Mouse (Mus musculus): ENCODE measurements around the gene Sh2b3. TPM values are rescaled to one million over a fixed set of nuclear protein-coding genes. Genes with fewer than 3 reads are reported as not detected.

Sh2b3 gene
- polyA plus RNA-seq, 1 experiment from 2014 or later, result 26.4 TPM

GRCm38 (mm10) chr5:121812526-121813243 is 24.8 kb downstream of the Sh2b3 start:
- H3K4me1 ChIP-seq (ENCODE audit: insufficient read depth), result no peaks in the 10 kb centered on the region
- H3K9ac ChIP-seq, result no peak overlapping the region
- no peak for ATAC-seq (ENCODE audit: insufficient read depth)
- no peak overlapping the region for H3K27ac ChIP-seq (ENCODE audit: low read depth)
- DNase-seq, result no peak
- WGBS, result 78% methylated on average over 7 of the region's 7 CpGs
- H3K9me3 ChIP-seq (ENCODE audit: low read depth, low read length), result no peaks in the 10 kb centered on the region
- H3K4me3 ChIP-seq (ENCODE audit: low read depth, low read length), result no peak overlapping the region
- peaks cover 80% of the 10 kb centered on the region for H3K36me3 ChIP-seq (ENCODE audit: insufficient read depth)
- no peak for TF ChIP-seq CTCF (IDR thresholded peaks at IDR 0.05; ENCODE audit: low read depth)
- no peak overlapping the region for H3K4me2 ChIP-seq
- H3K27me3 ChIP-seq (ENCODE audit: insufficient read depth, low read length), result no peaks in the 10 kb centered on the region

- H3K9me3 ChIP-seq (ENCODE audit: low read depth, low read length), result no peaks in the 10 kb centered on the region
- no peaks in the 10 kb centered on the region for H3K27me3 ChIP-seq (ENCODE audit: insufficient read depth, low read length)
- H3K36me3 ChIP-seq (ENCODE audit: insufficient read depth), result peaks cover 76% of the 10 kb centered on the region
- ATAC-seq (ENCODE audit: insufficient read depth) (no peak), DNase-seq (no peak)
- 83% methylated on average over 5 of the region's 5 CpGs for WGBS
- H3K4me3 ChIP-seq (ENCODE audit: low read depth, low read length), result no peak overlapping the region
- TF ChIP-seq CTCF (IDR thresholded peaks at IDR 0.05; ENCODE audit: low read depth), result no peak
- H3K27ac ChIP-seq (ENCODE audit: low read depth), result peak overlapping the region; percentile 24; the same call in 1 of the 2 replicates
- H3K9ac ChIP-seq, result no peak overlapping the region
- no peak overlapping the region for H3K4me2 ChIP-seq
- H3K4me1 ChIP-seq (ENCODE audit: insufficient read depth), result no peaks in the 10 kb centered on the region
Measured at GRCm38 (mm10) chr5:121811485-121811931, 25.9 kb downstream of the Sh2b3 start.

- Histone ChIP-seq H3K27me3 (ENCODE audit: insufficient read depth, low read length) (no peaks in the 10 kb centered on the region), H3K9ac (no peak overlapping the region), H3K4me2 (no peak overlapping the region), H3K36me3 (ENCODE audit: insufficient read depth) (peaks cover 75% of the 10 kb centered on the region), H3K4me3 (ENCODE audit: low read depth, low read length) (no peak overlapping the region), H3K27ac (ENCODE audit: low read depth) (no peak overlapping the region), H3K4me1 (ENCODE audit: insufficient read depth) (no peaks in the 10 kb centered on the region), H3K9me3 (ENCODE audit: low read depth, low read length) (no peaks in the 10 kb centered on the region)
- 86% methylated on average over 17 of the region's 17 CpGs for WGBS
- no peak for TF ChIP-seq CTCF (IDR thresholded peaks at IDR 0.05; ENCODE audit: low read depth)
- no peak for DNase-seq
- ATAC-seq (ENCODE audit: insufficient read depth), result no peak
Measured at GRCm38 (mm10) chr5:121810331-121811151, 26.9 kb downstream of the Sh2b3 start.

GRCm38 (mm10) chr5:121809667-121810224 is 27.7 kb downstream of the Sh2b3 start:
- Histone ChIP-seq H3K9ac (no peak overlapping the region), H3K4me3 (ENCODE audit: low read depth, low read length) (no peak overlapping the region), H3K4me1 (ENCODE audit: insufficient read depth) (no peaks in the 10 kb centered on the region), H3K9me3 (ENCODE audit: low read depth, low read length) (no peaks in the 10 kb centered on the region), H3K36me3 (ENCODE audit: insufficient read depth) (peaks cover 73% of the 10 kb centered on the region), H3K27ac (ENCODE audit: low read depth) (no peak overlapping the region), H3K4me2 (no peak overlapping the region), H3K27me3 (ENCODE audit: insufficient read depth, low read length) (no peaks in the 10 kb centered on the region)
- no peak for ATAC-seq (ENCODE audit: insufficient read depth)
- TF ChIP-seq CTCF (IDR thresholded peaks at IDR 0.05; ENCODE audit: low read depth), result no peak
- WGBS, result 46% methylated on average over 5 of the region's 5 CpGs
- peak; percentile 74 for DNase-seq

GRCm38 (mm10) chr5:121808202-121808601 is 29.2 kb downstream of the Sh2b3 start:
- no peak for TF ChIP-seq CTCF (IDR thresholded peaks at IDR 0.05; ENCODE audit: low read depth)
- Histone ChIP-seq H3K27ac (ENCODE audit: low read depth) (no peak overlapping the region), H3K4me2 (no peak overlapping the region), H3K4me1 (ENCODE audit: insufficient read depth) (no peaks in the 10 kb centered on the region), H3K9me3 (ENCODE audit: low read depth, low read length) (no peaks in the 10 kb centered on the region), H3K4me3 (ENCODE audit: low read depth, low read length) (no peak overlapping the region), H3K9ac (no peak overlapping the region), H3K27me3 (ENCODE audit: insufficient read depth, low read length) (no peaks in the 10 kb centered on the region), H3K36me3 (ENCODE audit: insufficient read depth) (peaks cover 75% of the 10 kb centered on the region)
- ATAC-seq (ENCODE audit: insufficient read depth), result no peak
- WGBS, result 86% methylated on average over 2 of the region's 2 CpGs
- no peak for DNase-seq

GRCm38 (mm10) chr5:121807186-121807585 is 30.3 kb downstream of the Sh2b3 start:
- no peak for TF ChIP-seq CTCF (IDR thresholded peaks at IDR 0.05; ENCODE audit: low read depth)

GRCm38 (mm10) chr5:121798447-121798846 is 39.0 kb downstream of the Sh2b3 start:
- Histone ChIP-seq H3K9me3 (ENCODE audit: low read depth, low read length) (no peaks in the 10 kb centered on the region), H3K4me3 (ENCODE audit: low read depth, low read length) (no peak overlapping the region), H3K9ac (no peak overlapping the region), H3K4me1 (ENCODE audit: insufficient read depth) (no peaks in the 10 kb centered on the region), H3K27me3 (ENCODE audit: insufficient read depth, low read length) (no peaks in the 10 kb centered on the region), H3K27ac (ENCODE audit: low read depth) (no peak overlapping the region), H3K4me2 (no peak overlapping the region), H3K36me3 (ENCODE audit: insufficient read depth) (peaks cover 85% of the 10 kb centered on the region)
- no peak for DNase-seq
- no peak for ATAC-seq (ENCODE audit: insufficient read depth)
- 96% methylated on average over 2 of the region's 2 CpGs for WGBS
- no peak for TF ChIP-seq CTCF (IDR thresholded peaks at IDR 0.05; ENCODE audit: low read depth)

More at GRCm38 (mm10) chr5:121807186-121807585, 30.3 kb downstream of the Sh2b3 start:
- Histone ChIP-seq H3K27ac (ENCODE audit: low read depth) (no peak overlapping the region), H3K9ac (no peak overlapping the region), H3K36me3 (ENCODE audit: insufficient read depth) (peaks cover 75% of the 10 kb centered on the region), H3K27me3 (ENCODE audit: insufficient read depth, low read length) (no peaks in the 10 kb centered on the region), H3K4me1 (ENCODE audit: insufficient read depth) (no peaks in the 10 kb centered on the region), H3K4me3 (ENCODE audit: low read depth, low read length) (no peak overlapping the region), H3K9me3 (ENCODE audit: low read depth, low read length) (no peaks in the 10 kb centered on the region), H3K4me2 (no peak overlapping the region)
- 89% methylated on average over 3 of the region's 3 CpGs for WGBS
- no peak for ATAC-seq (ENCODE audit: insufficient read depth)
- no peak for DNase-seq

All from lung, embryonic 14.5 days (tissue).